Mouse (Mus musculus): ENCODE measurements around the gene Pkp3. TPM values are rescaled to one million over a fixed set of nuclear protein-coding genes. Genes with fewer than 3 reads are reported as not detected.

Gene Pkp3
- polyA plus RNA-seq, 1 experiment from 2014 or later, result 46.2 TPM

DNA sequence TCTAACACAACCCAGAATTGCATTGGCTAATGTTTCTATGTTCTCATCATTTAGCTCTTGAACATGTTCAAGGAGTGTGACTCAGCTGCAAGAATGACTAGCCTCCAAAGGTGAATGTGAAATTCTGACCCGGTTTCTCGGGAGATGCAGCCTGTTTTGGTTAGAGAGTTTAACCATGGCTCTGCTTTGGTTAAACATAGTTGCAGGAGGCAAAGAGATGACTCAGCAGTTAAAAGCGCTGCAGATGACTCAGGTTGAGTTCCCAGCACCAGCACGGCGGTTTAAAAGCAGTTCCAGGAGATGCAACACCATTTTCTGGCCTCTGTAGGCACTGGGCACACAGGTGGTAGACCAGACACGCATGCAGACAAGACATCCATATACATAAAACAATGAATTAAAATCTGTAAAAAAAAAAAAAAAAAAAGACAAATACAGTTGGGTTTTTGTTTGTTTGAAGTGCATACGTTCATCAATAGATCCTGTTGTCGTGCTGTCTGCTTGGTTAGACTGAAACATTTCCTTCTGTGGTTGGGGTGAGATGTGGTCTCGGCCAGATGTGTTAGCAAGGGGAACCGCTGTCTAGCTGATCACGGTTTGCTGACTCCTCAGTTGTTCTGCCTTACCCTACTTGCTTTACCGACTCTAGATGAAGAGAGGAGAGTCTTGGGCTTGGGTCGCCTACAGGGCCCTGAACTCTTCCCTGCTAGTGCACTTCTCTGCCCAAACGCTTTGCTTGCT, 19.2 kb upstream of the Pkp3 start:
- H3K9me3 ChIP-seq, result no peaks in the 10 kb centered on the region
- H3K27ac ChIP-seq, result no peak overlapping the region
- H3K4me2 ChIP-seq, result no peak overlapping the region
- no peak for ATAC-seq (ENCODE audit: insufficient number of reproducible peaks, insufficient read depth, low FRiP score, low TSS enrichment, low read depth)
- H3K4me1 ChIP-seq, result peaks cover 18% of the 10 kb centered on the region
- no peak overlapping the region for H3K9ac ChIP-seq
- WGBS, result 89% methylated on average over 14 of the region's 14 CpGs
- H3K36me3 ChIP-seq, result peaks cover 12% of the 10 kb centered on the region
- H3K4me3 ChIP-seq, result no peak overlapping the region
- H3K27me3 ChIP-seq, result no peaks in the 10 kb centered on the region

DNA sequence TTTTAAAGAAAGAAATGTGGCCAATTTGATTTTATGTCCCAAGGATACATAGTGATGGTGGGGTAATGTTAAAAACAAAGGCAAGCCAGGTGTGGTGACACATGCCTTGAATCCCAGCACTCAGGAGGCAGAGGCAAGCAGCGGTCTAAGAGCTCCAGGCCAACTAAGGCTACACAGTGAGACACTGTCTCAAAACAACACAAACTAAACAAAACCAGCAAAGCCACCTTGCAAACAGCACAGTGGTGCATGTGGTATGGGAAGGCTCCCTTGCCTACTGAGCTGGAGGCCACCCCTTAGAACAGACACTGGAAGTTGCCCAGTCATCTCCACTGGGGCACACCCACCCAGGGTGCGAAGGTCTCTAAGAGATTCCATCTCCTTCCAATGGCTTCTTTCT, 18.1 kb upstream of the Pkp3 start:
- Histone ChIP-seq H3K4me2 (peak overlapping the region; percentile 94), H3K27me3 (no peaks in the 10 kb centered on the region), H3K9me3 (no peaks in the 10 kb centered on the region), H3K4me1 (peaks cover 18% of the 10 kb centered on the region), H3K4me3 (peak overlapping the region; percentile 82), H3K27ac (no peak overlapping the region), H3K36me3 (peaks cover 24% of the 10 kb centered on the region), H3K9ac (peak overlapping the region; percentile 91)
- 54% methylated on average over 2 of the region's 2 CpGs for WGBS
- no peak for ATAC-seq (ENCODE audit: insufficient number of reproducible peaks, insufficient read depth, low FRiP score, low TSS enrichment, low read depth)

- ATAC-seq (ENCODE audit: insufficient number of reproducible peaks, insufficient read depth, low FRiP score, low TSS enrichment, low read depth), result peak; percentile 90
- Histone ChIP-seq H3K4me2 (peak within 1 kb of the TSS; percentile 94), H3K4me3 (peak within 1 kb of the TSS; percentile 82), H3K9ac (peak within 1 kb of the TSS; percentile 91), H3K9me3 (no peaks in the 10 kb centered on the region), H3K4me1 (peaks cover 18% of the 10 kb centered on the region), H3K36me3 (peaks cover 31% of the 10 kb centered on the region), H3K27me3 (no peaks in the 10 kb centered on the region), H3K27ac (peak within 1 kb of the TSS; percentile 39; the same call in 1 of the 2 replicates)
- WGBS, result under 1% methylated on average over 71 of the region's 72 CpGs
Observed at GRCm38 (mm10) chr7:141060426-141061242, 17.4 kb upstream of the Pkp3 start, which contains the start of gene B4galnt4. B4galnt4 (plus strand) TSS chr7:141061104.

DNA sequence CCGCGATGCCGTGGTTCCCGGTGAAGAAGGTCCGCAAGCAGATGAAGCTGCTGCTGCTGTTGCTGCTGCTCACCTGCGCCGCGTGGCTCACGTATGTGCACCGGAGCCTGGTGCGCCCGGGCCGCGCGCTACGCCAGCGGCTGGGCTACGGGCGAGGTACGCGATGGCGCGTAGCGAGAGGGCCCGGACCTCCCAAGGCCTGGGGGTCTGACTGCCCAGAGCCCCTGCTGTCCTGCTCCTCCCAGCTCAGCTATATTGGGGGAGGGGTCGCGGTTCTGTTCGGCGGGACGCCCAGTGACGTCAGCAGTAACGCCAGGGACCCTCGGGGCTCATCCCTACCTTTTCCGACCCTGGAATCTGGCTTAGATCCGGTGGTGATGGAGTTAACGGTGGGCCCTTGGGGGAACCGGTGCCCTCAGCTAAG, 16.7 kb upstream of the Pkp3 start:
- ATAC-seq (ENCODE audit: insufficient number of reproducible peaks, insufficient read depth, low FRiP score, low TSS enrichment, low read depth), result peak; percentile 43
- peak overlapping the region; percentile 94 for H3K4me2 ChIP-seq
- H3K27ac ChIP-seq, result peak overlapping the region; percentile 39; the same call in 1 of the 2 replicates

GRCm38 (mm10) chr7:141062525-141062924, 15.5 kb upstream of the Pkp3 start:
- H3K36me3 ChIP-seq, result peaks cover 41% of the 10 kb centered on the region
- 89% methylated on average over 7 of the region's 7 CpGs for WGBS
- ATAC-seq (ENCODE audit: insufficient number of reproducible peaks, insufficient read depth, low FRiP score, low TSS enrichment, low read depth), result no peak

More for the DNA sequence above, 16.7 kb upstream of the Pkp3 start:
- Histone ChIP-seq H3K4me3 (peak overlapping the region; percentile 82), H3K4me1 (peaks cover 18% of the 10 kb centered on the region), H3K9me3 (no peaks in the 10 kb centered on the region), H3K27me3 (no peaks in the 10 kb centered on the region), H3K9ac (peak overlapping the region; percentile 91), H3K36me3 (peaks cover 34% of the 10 kb centered on the region)
- WGBS, result under 1% methylated on average over 37 of the region's 37 CpGs

GRCm38 (mm10) chr7:141063353-141063752, 14.7 kb upstream of the Pkp3 start:
- no peaks in the 10 kb centered on the region for H3K27me3 ChIP-seq
- peaks cover 18% of the 10 kb centered on the region for H3K4me1 ChIP-seq
- no peak overlapping the region for H3K27ac ChIP-seq
- no peak for ATAC-seq (ENCODE audit: insufficient number of reproducible peaks, insufficient read depth, low FRiP score, low TSS enrichment, low read depth)
- H3K4me3 ChIP-seq, result no peak overlapping the region
- no peak overlapping the region for H3K4me2 ChIP-seq
- H3K9me3 ChIP-seq, result no peaks in the 10 kb centered on the region
- H3K36me3 ChIP-seq, result peaks cover 49% of the 10 kb centered on the region
- no peak overlapping the region for H3K9ac ChIP-seq
- 92% methylated on average over 3 of the region's 3 CpGs for WGBS

More at GRCm38 (mm10) chr7:141062525-141062924, 15.5 kb upstream of the Pkp3 start:
- H3K4me3 ChIP-seq, result 0 out of 2 replicates have a peak overlapping the region, but pooled peaks have one; percentile 82
- no peaks in the 10 kb centered on the region for H3K27me3 ChIP-seq
- H3K4me1 ChIP-seq, result peaks cover 18% of the 10 kb centered on the region
- H3K9ac ChIP-seq, result peak overlapping the region; percentile 91; the same call in 1 of the 2 replicates
- no peaks in the 10 kb centered on the region for H3K9me3 ChIP-seq
- H3K27ac ChIP-seq, result no peak overlapping the region
- no peak overlapping the region for H3K4me2 ChIP-seq

GRCm38 (mm10) chr7:141064175-141064574, 13.8 kb upstream of the Pkp3 start:
- peaks cover 55% of the 10 kb centered on the region for H3K36me3 ChIP-seq
- no peak overlapping the region for H3K4me2 ChIP-seq
- 84% methylated on average over 7 of the region's 7 CpGs for WGBS

DNA sequence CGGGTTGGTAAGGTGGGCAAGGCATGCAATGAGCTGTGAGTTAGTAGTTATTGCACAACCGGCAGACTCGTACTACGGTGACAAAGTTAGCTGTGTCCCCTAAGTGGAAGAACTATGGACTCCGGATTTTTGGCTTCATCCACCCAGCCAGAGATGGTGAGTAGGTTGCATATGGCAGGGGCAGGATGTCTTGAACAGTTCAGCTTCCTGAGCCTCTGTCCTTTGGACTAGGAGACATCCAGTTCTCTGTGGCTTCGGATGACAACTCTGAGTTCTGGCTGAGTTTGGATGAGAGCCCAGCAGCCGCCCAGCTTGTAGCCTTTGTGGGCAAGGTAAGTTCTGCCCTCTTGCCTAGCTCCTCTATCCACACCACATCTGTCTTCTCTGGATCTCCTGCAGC, 13.4 kb upstream of the Pkp3 start:
- ATAC-seq (ENCODE audit: insufficient number of reproducible peaks, insufficient read depth, low FRiP score, low TSS enrichment, low read depth), result no peak
- H3K9me3 ChIP-seq, result no peaks in the 10 kb centered on the region
- no peak overlapping the region for H3K27ac ChIP-seq
- 93% methylated on average over 7 of the region's 7 CpGs for WGBS
- H3K4me2 ChIP-seq, result no peak overlapping the region
- H3K36me3 ChIP-seq, result peaks cover 55% of the 10 kb centered on the region
- H3K4me3 ChIP-seq, result no peak overlapping the region
- no peak overlapping the region for H3K9ac ChIP-seq
- H3K4me1 ChIP-seq, result peaks cover 19% of the 10 kb centered on the region
- 0 out of 2 replicates have a peak, but pooled peaks cover 2% of the 10 kb centered on the region for H3K27me3 ChIP-seq

More at GRCm38 (mm10) chr7:141064175-141064574, 13.8 kb upstream of the Pkp3 start:
- no peak overlapping the region for H3K27ac ChIP-seq
- peaks cover 18% of the 10 kb centered on the region for H3K4me1 ChIP-seq
- ATAC-seq (ENCODE audit: insufficient number of reproducible peaks, insufficient read depth, low FRiP score, low TSS enrichment, low read depth), result no peak
- H3K9me3 ChIP-seq, result no peaks in the 10 kb centered on the region
- H3K27me3 ChIP-seq, result no peaks in the 10 kb centered on the region
- no peak overlapping the region for H3K9ac ChIP-seq
- H3K4me3 ChIP-seq, result no peak overlapping the region

DNA sequence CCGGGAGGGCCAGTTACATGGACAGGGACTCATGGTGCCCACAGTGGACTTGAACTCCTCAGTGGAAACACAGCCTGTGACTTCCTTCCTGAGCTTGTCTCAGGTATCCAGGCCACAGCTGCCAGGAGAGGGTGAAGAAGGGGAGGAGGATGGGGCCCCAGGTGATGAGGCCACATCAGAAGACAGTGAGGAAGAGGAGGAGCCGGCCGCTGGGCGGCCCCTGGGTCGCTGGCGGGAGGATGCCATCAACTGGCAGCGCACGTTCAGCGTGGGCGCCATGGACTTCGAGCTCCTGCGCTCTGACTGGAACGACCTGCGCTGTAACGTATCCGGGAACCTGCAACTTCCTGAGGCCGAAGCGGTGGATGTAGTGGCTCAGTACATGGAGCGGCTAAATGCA, 9.7 kb upstream of the Pkp3 start:
- Histone ChIP-seq H3K27ac (no peak overlapping the region), H3K36me3 (peaks cover 50% of the 10 kb centered on the region), H3K27me3 (peaks cover 26% of the 10 kb centered on the region), H3K4me1 (peaks cover 26% of the 10 kb centered on the region), H3K4me3 (no peak overlapping the region), H3K9me3 (no peaks in the 10 kb centered on the region), H3K4me2 (no peak overlapping the region), H3K9ac (no peak overlapping the region)
- 78% methylated on average over 19 of the region's 19 CpGs for WGBS
- ATAC-seq (ENCODE audit: insufficient number of reproducible peaks, insufficient read depth, low FRiP score, low TSS enrichment, low read depth), result no peak

DNA sequence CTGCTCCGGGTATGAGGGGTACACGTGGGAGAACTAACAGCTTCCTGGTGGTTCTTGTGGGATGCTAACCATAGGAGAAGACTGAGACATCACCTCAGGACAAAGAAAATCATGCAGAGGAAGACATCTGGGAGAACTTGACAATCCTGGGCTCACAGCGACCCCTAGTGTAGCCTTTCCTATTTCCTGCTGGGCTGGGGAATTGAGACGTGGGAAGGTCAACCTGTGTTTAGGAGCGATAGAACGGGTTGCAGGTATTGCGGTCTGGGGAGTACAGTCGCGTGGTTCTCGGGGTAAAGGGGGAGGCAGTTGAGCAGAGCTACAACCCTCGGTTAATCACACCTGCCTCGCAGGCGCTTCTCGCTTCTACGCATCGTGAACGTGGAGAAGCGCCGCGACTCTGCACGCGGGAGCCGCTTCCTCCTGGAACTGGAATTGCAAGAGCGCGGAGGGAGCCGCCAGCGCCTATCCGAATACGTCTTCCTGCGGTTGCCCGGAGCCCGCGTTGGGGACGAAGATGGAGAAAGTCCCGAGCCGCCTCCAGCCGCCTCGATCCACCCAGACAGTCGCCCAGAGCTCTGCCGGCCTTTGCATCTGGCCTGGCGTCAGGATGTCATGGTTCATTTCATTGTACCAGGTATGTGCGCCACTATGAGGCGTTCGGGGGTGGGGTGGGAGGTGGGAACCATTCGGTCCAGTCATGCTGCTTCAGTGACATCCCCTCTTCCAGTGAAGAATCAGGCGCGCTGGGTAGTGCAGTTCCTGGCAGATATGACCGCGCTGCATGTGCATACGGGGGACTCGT, 7.8 kb upstream of the Pkp3 start:
- peaks cover 26% of the 10 kb centered on the region for H3K27me3 ChIP-seq
- H3K27ac ChIP-seq, result no peak overlapping the region

More for the DNA sequence above, 7.8 kb upstream of the Pkp3 start:
- Histone ChIP-seq H3K4me3 (peak overlapping the region; percentile 42), H3K36me3 (peaks cover 31% of the 10 kb centered on the region), H3K4me1 (peaks cover 26% of the 10 kb centered on the region), H3K9me3 (no peaks in the 10 kb centered on the region), H3K9ac (peak overlapping the region; percentile 72), H3K4me2 (peak overlapping the region; percentile 82)
- under 1% methylated on average over 51 of the region's 51 CpGs for WGBS
- ATAC-seq (ENCODE audit: insufficient number of reproducible peaks, insufficient read depth, low FRiP score, low TSS enrichment, low read depth), result no peak

Measured in embryonic facial prominence, embryonic 13.5 days (tissue).